Mouse (Mus musculus): ENCODE data around the gene Mrpl18.
"Not testable (repeated sequence)": the region's sequence is repeated elsewhere in the genome, so short reads cannot be mapped to it uniquely, and the experiment has no call there.

Mrpl18 gene

GRCm38 (mm10) chr17:12915881-12916583 lies at the start of gene Mrpl18:
TSS of gene Mrpl18 (minus strand) at chr17:12916345.
- peak; percentile 99 for DNase-seq

- no peak for DNase-seq
These were observed 47.3 kb upstream of the Mrpl18 start for GRCm38 (mm10) chr17:12963476-12963875.

GRCm38 (mm10) chr17:12960331-12960873 lies 44.3 kb upstream of the Mrpl18 start, which contains the start of gene Acat2:
TSS of gene Acat2 (minus strand) at chr17:12960747.
- peak; percentile 97 for DNase-seq

- DNase-seq, result not testable (repeated sequence)
These were observed 43.2 kb upstream of the Mrpl18 start for GRCm38 (mm10) chr17:12959377-12959776.

- DNase-seq, result no peak
These were observed 40.5 kb upstream of the Mrpl18 start for GRCm38 (mm10) chr17:12956664-12957063.

- no peak for DNase-seq
These were observed 33.5 kb upstream of the Mrpl18 start for GRCm38 (mm10) chr17:12949669-12950068.

GRCm38 (mm10) chr17:12942459-12943162 lies 26.5 kb upstream of the Mrpl18 start:
- DNase-seq, result no peak

GRCm38 (mm10) chr17:12941543-12942260 lies 25.6 kb upstream of the Mrpl18 start:
- DNase-seq, result no peak

GRCm38 (mm10) chr17:12940151-12940805 lies 24.1 kb upstream of the Mrpl18 start, which contains the start of gene Acat3:
TSS of gene Acat3 (minus strand) at chr17:12940600.
- DNase-seq, result no peak

GRCm38 (mm10) chr17:12939377-12940148 lies 23.4 kb upstream of the Mrpl18 start:
- DNase-seq, result not testable (repeated sequence)

- DNase-seq, result no peak
These were observed 21.9 kb upstream of the Mrpl18 start for GRCm38 (mm10) chr17:12938077-12938476.

- no peak for DNase-seq
These were observed 21.3 kb upstream of the Mrpl18 start for GRCm38 (mm10) chr17:12937412-12937970.

- DNase-seq, result no peak
These were observed 19.6 kb upstream of the Mrpl18 start for GRCm38 (mm10) chr17:12935719-12936118.

- DNase-seq, result not testable (repeated sequence)
These were observed 15.4 kb upstream of the Mrpl18 start for GRCm38 (mm10) chr17:12931576-12931975.

- no peak for DNase-seq
These were observed 9.6 kb upstream of the Mrpl18 start for GRCm38 (mm10) chr17:12925703-12926180.

GRCm38 (mm10) chr17:12925001-12925400 lies 8.9 kb upstream of the Mrpl18 start:
- no peak for DNase-seq

- DNase-seq, result no peak
These were observed 4.9 kb upstream of the Mrpl18 start for GRCm38 (mm10) chr17:12921073-12921472.

GRCm38 (mm10) chr17:12916588-12917380 lies 639 bp upstream of the Mrpl18 start:
- peak; percentile 68 for DNase-seq

- DNase-seq, result no peak
These were observed 661 bp downstream of the Mrpl18 start, which contains the start of gene Tcp1 for GRCm38 (mm10) chr17:12915488-12915880. TSS of gene Tcp1 (plus strand) at chr17:12915701.

- no peak for DNase-seq
These were observed 5.8 kb downstream of the Mrpl18 start for GRCm38 (mm10) chr17:12910391-12910790.
